Mouse (Mus musculus) cerebellum, postnatal 14 days (tissue): ENCODE results near the gene Pde4b.

Source experiments
- DNase-seq, 2 experiments: peaks; one replicate each; pipeline ENCODE4 v3.0.0; 2021; ENCODE audit warnings: mixed read lengths in 2 of 2

Pde4b gene

DNA sequence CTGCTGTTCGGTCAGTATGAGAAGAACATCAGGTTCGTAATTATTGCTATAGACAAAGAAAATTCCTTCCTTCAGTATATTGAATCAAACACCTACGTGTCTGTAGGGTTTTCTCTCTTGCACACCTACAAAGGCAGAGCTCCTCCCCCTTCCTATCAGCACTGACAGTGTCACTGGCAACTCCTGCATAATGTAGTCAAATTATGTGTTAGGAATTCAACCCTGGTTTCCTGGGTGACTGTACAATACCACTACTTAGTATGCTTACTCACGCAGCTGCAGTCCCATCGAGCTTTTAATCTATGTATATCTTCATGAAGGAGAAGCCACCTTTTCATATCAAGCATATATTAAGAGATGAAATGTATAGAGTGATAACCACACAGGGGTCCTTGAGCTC, 99.5 kb downstream of the Pde4b start:
- DNase-seq = no peak

DNA sequence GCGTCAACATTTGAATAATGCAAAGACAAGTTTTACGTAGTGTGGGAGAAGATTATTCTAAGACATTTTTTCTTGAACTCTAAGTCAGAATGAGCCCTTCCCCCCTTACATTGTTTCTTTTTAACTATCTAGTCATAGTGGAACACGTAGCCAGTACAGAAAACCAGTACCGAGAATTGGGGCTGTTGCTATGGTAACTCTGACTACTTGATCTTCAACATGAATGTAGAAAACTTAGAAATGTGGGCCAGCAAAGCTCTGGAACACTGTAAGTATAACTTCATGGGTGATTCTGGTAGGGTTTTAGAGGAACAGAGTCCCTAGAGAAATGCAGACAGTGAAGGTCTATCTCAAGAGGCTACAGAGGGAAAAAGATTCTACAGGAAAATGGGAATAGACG, 110.4 kb downstream of the Pde4b start:
- no peak for DNase-seq

DNA sequence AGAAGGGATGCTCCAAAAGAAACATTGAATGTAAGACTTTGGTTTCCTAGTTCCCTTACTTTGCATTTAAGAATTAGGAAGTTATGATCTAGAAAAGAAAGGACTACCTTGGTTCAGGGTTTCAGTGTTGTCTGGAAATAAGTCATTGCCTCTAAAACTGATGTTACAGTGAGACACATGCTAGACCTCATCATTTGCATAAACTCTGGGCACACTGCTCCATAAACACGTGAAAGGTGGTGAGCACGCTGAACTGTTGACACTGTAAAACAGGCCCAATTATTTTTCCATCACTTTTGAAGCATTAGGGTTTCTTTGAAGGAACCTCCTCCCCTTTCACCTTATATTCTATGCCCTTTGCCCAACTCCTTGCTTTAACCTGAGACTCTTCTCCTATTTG, 122.4 kb downstream of the Pde4b start:
- no peak for DNase-seq

DNA sequence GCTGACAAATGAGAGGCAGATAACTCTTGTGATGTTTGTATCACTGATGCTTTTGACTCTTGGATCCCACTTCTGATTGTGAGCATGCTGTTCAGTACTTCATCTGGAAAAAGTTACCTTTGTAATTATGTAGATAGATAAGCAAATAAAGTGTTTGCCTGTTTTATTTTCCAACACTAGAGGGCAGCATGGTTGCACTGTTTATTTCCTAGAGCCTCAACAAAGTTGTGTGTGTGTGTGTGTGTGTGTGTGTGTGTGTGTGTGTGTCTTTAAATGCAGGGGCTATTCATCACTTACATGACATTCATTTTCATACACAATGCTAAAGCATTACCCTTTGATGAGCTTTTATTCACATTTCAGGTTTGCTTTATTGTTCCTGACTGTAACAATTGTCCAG, 139.4 kb downstream of the Pde4b start:
- peak; percentile 65 to 67 for DNase-seq

DNA sequence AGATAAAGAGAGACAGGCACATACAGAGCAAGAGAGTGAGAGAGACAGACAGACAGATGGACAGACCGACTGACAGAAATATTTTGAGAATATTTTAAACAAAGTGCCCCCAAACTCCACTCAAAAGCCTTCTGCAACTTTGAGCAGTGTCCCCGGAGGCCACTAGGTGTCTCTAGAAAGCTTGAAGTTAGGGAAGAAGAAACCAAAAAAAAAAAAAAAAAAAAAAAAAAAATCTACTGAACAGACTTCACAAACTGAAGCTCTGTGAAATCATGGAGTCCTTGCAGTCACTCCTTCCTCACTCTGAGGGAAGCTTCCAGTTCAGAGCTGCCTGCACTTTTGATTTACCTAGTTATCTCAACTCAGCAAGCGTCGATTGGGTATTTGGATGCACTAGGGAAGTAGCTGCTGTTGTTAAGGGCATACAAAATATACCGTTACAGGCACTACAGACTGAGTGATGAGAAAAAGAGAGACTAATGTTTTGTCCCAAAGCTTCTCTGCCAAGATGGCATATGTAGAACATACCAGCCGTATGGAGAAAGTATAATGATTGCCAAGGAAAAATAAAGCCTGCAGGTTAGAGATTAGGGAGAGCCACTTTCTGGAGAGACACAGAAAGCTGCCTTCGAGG, 141.7 kb downstream of the Pde4b start:
- DNase-seq = peak; percentile 66 to 77

DNA sequence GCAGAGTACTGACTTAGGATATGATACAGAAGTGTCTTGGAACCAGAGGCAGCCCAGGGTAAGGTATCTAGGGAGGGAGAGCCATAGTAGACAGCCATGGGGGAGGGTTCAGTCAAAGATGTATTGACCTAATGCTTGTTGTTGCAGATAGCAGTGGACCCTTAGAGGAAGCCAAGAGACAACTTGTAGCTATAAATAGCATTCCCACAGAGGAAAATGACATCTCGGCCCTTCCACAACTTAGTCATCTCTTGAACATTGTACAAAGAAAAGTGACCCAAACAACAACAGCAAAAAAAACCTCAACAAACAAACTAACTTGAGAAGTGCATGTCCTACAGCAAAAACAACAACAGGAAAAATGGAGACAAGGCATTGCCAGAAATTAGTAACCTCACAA, 143.6 kb downstream of the Pde4b start:
- no peak for DNase-seq

DNA sequence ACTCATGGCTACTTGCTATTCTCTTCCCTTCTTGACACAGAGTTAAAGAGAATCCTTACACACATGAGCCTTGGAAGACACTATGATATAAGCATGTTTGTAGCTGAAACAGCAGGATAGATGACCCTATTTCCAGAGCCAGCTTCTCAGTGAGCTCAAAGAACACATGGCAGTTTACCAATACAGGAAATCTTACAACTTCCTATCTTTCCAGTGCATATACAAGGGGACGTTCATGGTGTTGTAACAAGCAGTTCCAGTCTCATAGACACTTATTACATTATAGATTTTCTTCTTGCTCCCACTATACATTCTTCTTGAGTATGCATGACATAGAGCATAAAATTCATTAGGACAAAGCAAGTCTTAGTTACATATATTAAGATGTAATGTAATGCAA, 146.3 kb downstream of the Pde4b start:
- no peak for DNase-seq

DNA sequence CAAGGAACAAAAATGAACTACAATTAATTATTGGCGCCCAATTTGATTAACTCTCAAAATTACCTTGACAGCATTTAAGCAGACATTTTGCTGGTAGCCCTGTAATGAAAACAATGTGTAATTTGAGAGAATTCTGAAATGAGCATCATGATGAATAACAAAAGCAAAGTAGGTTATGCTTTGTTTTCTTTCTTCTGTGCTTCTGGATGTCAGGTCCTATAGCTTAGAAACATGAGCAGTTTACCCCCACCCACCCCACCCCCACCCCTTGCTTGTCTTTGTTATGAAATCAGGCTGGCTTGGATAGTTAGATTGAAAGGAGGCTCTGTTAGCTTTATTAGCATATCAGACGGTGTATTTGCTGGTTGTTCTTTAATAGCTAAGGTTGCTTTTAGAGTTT, 147.8 kb downstream of the Pde4b start:
- no peak for DNase-seq

DNA sequence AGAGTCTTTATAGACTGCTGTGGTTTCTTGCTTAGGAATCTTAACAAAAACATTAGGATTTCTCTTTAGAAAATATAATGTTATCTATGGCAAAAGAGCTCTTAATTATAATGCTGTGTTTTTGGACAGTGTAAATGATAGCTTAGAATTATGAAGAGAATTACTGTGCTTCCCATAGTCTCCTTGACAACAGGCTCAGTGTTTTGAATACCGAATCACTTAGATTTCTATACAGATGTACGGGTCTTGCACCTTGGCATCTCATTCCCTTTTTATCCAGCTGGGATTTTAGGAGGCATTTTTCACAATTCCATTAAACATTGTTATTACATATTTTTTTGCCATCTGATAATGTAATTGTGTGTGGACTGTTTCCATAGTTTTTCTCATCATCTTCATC, 151.8 kb downstream of the Pde4b start:
- no peak for DNase-seq

DNA sequence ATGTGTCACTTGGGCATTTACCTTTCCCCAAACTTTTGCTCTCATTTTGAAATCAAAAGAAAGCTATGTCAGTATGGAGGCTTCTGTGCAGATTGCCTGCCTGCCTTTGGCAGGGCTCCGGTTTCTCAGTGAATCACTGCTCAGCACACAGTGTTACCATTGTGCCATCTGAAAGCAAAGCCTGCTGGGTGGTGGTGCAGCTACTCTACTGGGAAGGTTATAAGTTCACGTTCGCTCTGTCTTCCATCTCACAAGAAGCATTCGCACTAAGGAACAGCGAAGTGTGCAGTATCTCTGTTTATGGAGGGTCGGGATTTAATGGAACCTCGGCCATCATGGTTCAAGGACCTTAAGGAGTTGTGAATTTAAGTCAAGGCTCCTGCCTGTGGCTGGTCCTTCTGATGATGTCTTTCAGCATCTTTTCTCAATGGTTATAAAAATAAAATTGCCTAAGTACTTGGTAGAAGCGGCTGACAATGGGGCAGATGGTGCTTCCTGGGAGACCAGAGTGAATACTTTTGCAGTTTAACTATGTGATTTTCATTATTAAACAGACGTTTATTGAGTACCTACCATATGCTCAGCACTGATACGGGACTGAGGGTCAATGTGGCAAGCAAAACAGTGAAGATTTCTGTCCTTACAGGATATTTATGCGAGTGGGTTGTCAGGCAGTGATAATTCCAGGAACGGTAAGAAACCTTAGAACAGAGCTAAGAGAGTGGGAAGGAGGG, 152.5 kb downstream of the Pde4b start:
- DNase-seq = peak; percentile 45 to 57

DNA sequence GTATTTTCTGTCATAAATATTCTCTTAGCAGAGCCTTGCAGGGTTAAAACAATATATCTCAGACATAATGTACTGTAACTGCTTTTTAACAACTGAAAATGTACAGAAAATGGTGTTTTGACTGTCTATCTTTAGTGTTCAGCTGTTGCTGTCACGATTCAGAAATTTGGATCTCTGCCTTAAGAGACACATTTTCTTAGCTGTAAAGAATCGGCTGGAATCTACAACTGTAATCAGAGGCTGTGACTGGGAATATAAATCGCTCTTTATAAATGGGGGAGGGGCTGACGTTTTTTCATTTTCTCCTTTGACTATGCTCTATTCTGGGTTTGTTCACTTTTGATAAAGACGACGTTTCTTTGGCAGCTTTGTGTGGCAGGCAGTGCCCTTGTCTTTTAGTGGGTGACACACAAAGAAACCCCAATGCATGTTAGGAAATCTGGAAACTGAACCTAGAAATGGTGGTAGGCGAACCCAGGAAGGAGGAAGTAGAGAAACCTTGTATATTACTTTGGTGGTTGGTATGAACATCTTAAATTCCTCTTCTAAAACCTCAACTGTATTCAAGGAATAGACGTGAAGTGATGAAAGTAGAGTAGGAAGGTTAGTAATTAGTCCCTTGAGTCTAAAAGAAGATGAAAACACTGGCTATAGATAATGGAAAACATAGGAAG, 153.5 kb downstream of the Pde4b start:
- no peak for DNase-seq

DNA sequence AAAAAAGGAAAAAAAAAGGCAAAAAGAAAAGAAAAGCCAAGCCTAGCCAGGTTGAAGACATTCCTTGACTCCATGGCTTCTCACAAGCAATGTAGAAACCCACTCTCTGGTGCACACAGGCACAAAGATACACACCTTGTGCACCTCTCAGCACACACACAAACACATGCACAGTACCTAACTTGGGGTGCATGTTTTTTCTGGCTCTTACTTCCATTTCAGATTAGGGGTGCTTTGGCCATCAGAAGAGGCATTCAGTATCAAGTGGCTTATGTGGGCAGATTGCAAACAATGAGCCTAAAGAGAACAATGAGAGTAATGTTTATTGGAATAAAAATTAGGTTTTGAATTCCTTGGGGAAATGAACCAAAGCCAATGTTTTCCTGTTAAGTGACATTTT, 166.7 kb downstream of the Pde4b start:
- no peak for DNase-seq

DNA sequence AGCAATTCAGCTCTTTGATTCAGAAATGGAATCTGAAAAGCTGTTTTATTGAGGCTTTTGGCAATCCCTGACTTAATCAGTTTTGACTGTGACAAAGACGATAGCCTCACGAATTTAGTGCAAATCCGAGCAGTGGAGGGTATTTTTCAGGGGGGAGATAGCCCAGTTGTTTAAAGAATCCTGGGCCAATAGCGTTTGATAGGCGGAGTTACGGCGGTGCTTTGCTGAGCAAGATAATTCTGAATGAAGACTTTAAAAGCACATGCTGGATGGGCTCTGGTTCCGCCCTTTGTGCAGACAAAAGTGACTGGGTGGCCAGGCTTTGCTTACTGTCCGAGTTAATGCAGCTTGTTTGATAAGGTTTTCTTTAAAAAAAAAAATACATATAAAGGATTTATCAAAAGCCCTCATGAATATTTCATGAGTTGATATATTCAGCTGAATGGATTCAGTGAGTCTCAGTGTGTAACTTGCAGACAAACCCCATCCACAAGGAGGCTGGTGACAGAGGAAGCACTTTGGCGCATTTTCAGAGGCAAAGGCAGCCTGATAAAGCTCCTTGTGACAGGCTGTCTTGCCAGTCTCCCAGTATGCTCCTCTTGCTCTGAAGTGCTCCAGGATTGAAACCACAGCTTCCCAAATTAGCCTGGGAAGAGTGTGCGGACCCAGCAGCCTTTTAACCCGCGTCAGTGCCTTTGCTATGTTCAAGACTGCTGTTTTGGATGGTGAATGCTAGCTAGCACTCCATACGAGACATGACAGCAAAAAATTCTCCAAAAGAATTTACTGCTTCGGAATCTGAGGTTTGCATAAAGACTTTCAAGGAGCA, 167.3 kb downstream of the Pde4b start:
- DNase-seq = peak; percentile 53 to 70

DNA sequence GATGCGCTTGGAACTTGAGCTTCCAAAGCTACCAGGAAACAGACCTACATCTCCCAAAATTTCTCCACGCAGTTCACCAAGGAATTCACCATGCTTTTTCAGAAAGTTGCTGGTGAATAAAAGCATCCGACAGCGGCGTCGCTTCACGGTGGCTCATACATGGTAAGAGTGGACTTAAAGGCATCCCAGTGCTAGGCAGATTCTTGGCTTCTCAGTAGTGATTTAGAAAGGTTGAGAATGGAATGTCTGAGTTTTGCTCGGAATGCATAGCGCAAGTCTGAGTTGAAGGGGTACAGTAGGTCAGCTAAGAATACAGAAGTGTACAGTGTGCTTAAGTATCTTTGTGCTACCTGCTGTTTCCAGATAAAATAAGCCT, 167.9 kb downstream of the Pde4b start:
- peak in 1 of 2 experiments; percentile 18 for DNase-seq

DNA sequence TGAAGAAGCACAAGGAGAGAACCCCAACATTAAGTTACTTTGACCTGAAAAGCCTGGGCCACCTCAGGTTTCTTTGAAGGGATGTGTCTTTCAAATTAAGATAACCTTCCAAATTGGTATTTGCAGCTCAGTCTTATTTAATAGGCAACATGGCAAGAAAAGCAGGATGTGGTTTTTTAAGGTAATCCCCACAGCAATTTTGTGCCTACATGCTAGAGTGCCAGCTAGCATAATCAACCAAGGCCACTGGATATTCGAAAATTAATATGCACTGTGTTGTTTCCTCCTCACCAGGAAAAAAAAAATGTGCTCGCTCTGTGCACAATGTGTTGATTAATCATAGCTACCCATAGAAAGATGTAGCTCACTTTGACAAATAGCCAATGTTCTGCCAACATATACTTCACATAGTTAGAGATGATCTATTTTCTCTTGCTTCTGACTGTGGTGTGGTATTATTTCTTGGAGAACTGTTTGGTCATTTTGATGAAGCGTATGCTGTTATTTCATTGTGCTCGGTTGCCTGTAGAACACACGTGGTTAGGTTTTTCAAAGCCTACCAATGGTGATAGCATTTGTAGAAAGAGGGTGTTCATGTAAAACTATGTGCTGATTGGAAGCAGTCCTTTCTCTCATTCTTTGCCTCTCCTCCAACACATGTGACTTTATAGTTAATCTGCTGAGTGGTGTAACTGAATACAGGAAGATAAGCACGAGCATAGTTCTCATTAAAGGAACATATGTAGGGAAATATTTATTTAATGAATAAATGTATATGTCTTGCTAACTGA, 169.0 kb downstream of the Pde4b start:
- no peak for DNase-seq

DNA sequence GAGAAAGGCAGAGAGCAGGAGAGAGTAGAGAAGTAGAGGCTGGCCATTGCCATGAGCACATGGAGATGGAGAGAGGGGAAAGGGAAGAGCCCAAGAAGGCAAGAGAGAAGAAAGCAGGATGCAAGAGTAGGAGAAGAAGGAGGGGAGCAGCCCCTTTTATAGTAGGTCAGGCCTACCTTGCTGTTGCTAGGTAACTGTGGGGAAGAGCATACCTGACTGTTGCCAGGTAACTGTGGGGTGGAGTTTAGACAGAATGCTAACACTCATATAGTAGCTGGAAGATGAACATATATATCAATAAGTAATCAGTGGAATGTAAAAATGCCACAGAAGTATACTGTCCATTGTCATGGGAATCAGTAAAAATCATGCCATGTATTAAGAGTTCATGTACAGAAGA, 172.9 kb downstream of the Pde4b start:
- no peak for DNase-seq

DNA sequence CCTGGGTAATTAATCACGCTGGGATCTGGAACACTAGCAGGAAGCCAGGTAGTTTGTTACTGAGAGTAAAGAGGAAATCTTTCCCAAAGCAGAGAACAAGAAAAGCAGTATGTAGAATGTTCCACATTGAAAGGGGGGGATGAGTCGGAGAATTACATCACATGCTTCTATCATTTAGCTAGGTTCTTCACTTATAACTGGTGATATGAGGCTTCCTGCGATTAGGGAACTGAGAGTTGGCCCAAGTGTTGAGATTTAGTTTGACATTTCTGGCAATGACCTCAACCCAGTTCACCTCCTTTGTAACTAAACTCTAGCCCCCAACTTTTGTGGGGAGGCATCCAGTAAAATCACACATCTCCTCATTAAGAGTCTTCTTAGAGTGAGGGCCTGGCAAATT, 185.0 kb downstream of the Pde4b start:
- no peak for DNase-seq

DNA sequence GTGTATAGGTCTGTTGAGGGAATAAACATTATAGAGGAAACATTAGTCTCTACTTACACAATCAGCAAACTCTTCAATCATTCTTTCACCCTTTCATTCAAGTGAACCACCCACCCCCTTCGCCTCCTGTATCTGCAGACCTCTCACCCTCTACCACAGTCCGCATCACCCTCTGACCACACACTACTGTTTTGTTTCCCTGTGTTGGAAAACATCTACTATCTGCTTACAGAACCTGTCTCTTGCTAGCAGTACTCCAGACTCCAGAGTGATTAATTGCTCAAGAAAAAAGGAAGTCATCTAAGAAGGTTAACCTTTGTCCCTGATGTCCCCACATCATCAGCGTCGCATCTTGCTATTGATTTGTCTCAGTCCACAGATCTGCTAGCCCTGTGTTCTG, 185.4 kb downstream of the Pde4b start:
- no peak for DNase-seq

DNA sequence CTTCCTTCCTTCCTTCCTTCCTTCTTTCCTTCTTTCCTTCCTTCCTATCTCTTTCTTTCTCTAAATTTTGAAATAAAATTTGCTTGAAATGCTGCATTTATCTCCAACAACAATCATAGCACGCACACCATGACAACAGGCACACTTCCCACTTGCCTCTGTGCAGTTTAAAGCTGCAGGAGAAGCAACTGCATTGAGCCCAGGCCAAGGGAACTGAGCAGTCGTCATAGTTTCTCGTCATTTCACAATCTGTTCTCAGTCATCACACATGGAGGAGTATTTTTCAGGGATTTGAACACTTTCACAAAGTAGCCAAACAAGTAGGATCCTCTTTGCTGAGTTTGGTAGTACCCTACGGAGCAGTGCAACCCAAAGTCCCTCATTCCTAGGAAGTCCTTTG, 188.4 kb downstream of the Pde4b start:
- peak in 1 of 2 experiments; percentile 9 for DNase-seq

DNA sequence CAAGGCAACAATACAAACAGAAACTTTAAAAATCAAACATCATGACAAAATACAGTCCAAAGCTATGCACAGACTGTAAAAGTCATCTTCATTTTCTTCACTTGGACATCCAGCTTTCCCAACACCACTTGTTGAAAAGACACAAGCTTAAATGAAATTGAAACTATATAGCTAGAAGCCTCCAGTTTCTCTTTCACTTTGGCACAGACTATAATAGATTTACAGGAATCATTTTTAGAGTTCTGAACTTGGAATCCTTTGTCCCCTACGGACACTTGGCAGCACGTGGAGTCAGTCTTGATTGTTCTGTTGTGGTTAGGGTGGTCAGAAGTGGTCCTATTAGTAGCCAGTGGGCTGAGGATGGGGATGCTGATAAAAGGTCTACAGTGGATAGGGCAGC, 191.6 kb downstream of the Pde4b start:
- DNase-seq = no peak

DNA sequence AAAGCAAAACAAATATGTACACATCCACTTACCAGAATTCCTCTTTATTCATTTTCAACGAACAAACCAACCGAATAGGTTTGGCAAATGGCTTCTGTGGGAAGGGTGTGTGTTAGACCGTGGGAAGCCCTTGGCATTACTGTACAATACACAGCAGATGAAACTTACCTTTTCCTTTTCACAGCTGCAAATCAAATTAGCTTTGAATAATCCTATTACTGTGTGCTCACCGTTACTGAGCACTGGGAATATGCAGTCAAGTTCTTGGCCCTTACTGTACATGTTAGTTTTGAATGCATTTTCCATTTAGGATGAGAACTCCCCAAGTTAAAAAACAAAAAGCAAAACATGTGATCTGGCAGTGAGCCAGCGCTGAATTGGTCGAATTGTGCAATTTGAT, 199.8 kb downstream of the Pde4b start:
- peak in 1 of 2 experiments; percentile 8 for DNase-seq

DNA sequence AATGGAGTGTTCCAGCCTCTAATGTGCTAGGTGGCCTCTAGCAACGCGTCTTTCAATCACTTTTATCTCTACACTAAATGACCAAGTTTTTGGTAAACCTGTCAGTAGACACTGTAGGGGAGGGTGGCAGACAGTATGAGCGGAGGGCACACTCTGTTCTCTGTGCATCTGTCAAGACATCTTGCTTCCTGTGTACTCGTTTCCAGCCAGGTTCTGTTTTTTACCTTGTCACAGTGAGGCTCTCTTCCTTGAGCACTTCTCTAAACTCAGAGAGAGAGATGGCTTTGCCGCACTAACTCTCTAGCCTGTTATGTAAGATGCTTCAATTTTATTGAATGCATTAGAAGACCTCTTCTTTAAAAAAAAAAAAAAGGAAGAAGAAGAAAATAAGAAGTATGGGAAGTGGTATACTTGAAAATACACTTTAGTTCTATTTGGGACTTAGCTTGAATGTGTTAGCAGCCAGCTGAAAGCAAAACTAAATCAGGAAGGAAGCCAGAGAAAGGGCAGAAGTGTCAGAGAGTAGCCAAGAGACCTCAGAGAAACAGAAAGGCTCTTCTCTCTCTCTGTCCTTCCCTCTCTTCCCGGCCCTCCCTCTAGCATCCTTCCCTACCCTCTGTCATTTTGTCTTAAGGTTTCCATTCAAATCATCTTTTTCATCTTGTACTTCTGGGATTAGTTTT, 202.8 kb downstream of the Pde4b start:
- peak in 1 of 2 experiments; percentile 17 for DNase-seq
